In genomic region chr6:113600543-113601139, GRCm38 (mm10) we compare ENCODE assay signal across 13 mouse cellular contexts. TPM values are rescaled to one million over a fixed set of nuclear protein-coding genes. Genes with fewer than 3 reads are reported as not detected.
A peak's percentile ranks its signal among the peaks of the same experiment; 100 is the strongest.
DNase-seq lines count a peak whose midpoint lies in the region; ATAC-seq lines count a peak whose summit lies in the region.
"Had no signal": no experiment of that assay in that cellular context is flagged by ENCODE, and none has a peak within 500 bp of the region (broad histone marks: within the 10 kb centered on the region; RNA-seq: fewer than 3 reads in every experiment).

Gene Fancd2os (minus strand): TSS chr6:113600715.

- ATAC-seq in kidney, embryonic 16.5 days (ENCODE audit: low FRiP score, low TSS enrichment) = peak; percentile 14; the same call in 1 of the 2 replicates
- ATAC-seq in neural tube, embryonic 11.5 days (ENCODE audit: insufficient read depth, low FRiP score, low TSS enrichment) = no peak
- no peak for ATAC-seq in monocyte, adult 5-6 weeks (replicated peaks; ENCODE audit: insufficient number of reproducible peaks, low FRiP score, low TSS enrichment, poor library complexity, severe bottlenecking)
- ATAC-seq: lung, postnatal 0 days had no signal

- no peaks in the 10 kb centered on the region for H3K27me3 ChIP-seq in kidney, embryonic 16.5 days (ENCODE audit: insufficient read depth, low read length)
- no peaks in the 10 kb centered on the region for H3K27me3 ChIP-seq in embryonic facial prominence, embryonic 10.5 days (replicated peaks; ENCODE audit: low read depth, poor library complexity, severe bottlenecking)
- no peaks in the 10 kb centered on the region for H3K27me3 ChIP-seq in neural tube, embryonic 11.5 days (ENCODE audit: control insufficient read depth, insufficient read depth, low read length)

- peak within 1 kb of the TSS; percentile 35 for H3K9ac ChIP-seq in kidney, embryonic 16.5 days (replicated peaks; ENCODE audit: low read length)
- H3K9ac ChIP-seq in neural tube, embryonic 11.5 days (ENCODE audit: low read length) = peak within 1 kb of the TSS; percentile 26; the same call in 1 of the 2 replicates

- WGBS in kidney, embryonic 16.5 days = 41% methylated on average over 23 of the region's 23 CpGs
- 48% methylated on average over 23 of the region's 23 CpGs for WGBS in embryonic facial prominence, embryonic 10.5 days
- WGBS in neural tube, embryonic 11.5 days = 45% methylated on average over 23 of the region's 23 CpGs

- 0 out of 2 replicates have a peak, but pooled peaks cover 3% of the 10 kb centered on the region for H3K36me3 ChIP-seq in kidney, embryonic 16.5 days (ENCODE audit: insufficient read depth, low read length)
- peaks cover 15% of the 10 kb centered on the region for H3K36me3 ChIP-seq in embryonic facial prominence, embryonic 10.5 days (replicated peaks)
- no peaks in the 10 kb centered on the region for H3K36me3 ChIP-seq in neural tube, embryonic 11.5 days (ENCODE audit: control insufficient read depth, insufficient read depth, low read length)

- peaks cover 8% of the 10 kb centered on the region; the same call in 1 of the 2 replicates for H3K4me1 ChIP-seq in kidney, embryonic 16.5 days (ENCODE audit: insufficient read depth, low read length)
- H3K4me1 ChIP-seq in embryonic facial prominence, embryonic 10.5 days = peaks cover 10% of the 10 kb centered on the region
- H3K4me1 ChIP-seq in neural tube, embryonic 11.5 days (ENCODE audit: control insufficient read depth, insufficient read depth, low read length) = peaks cover 4% of the 10 kb centered on the region; the same call in 1 of the 2 replicates

- no peak within 1 kb of the TSS for H3K27ac ChIP-seq in kidney, embryonic 16.5 days (ENCODE audit: low read length)
- 0 out of 2 replicates have a peak within 1 kb of the TSS, but pooled peaks have one; percentile 41 for H3K27ac ChIP-seq in embryonic facial prominence, embryonic 10.5 days (replicated peaks)
- H3K27ac ChIP-seq in neural tube, embryonic 11.5 days (ENCODE audit: low read depth, low read length) = no peak within 1 kb of the TSS

- peak; percentile 33 for DNase-seq in adrenal gland, postnatal 10 days
- DNase-seq in adrenal gland, adult (ENCODE audit: inconsistent age in 2 of 2, low spot score in 1 of 2) = no peak
- no peak for DNase-seq in kidney, adult 18-20 months
- DNase-seq in embryonic facial prominence, embryonic 10.5 days (ENCODE audit: low spot score) = peak; percentile 35
- peak; percentile 18 for DNase-seq in neural tube, embryonic 11.5 days (ENCODE audit: low spot score)
- DNase-seq in cerebellum, adult 9-10 months = no peak
- DNase-seq: cerebellum, adult 18-20 months; heart, adult 11 months; left cerebral cortex, postnatal 4 days had no signal

- H3K4me3 ChIP-seq in kidney, embryonic 16.5 days (ENCODE audit: low read length) = no peak within 1 kb of the TSS
- peak within 1 kb of the TSS; percentile 16 for H3K4me3 ChIP-seq in embryonic facial prominence, embryonic 10.5 days
- no peak within 1 kb of the TSS for H3K4me3 ChIP-seq in neural tube, embryonic 11.5 days (ENCODE audit: low read depth, low read length)

- peak within 1 kb of the TSS; percentile 12; the same call in 1 of the 2 replicates for H3K4me2 ChIP-seq in kidney, embryonic 16.5 days (replicated peaks; ENCODE audit: low read depth, low read length)
- H3K4me2 ChIP-seq in neural tube, embryonic 11.5 days (ENCODE audit: low read depth) = no peak within 1 kb of the TSS

- H3K9me3 ChIP-seq in kidney, embryonic 16.5 days (ENCODE audit: low read length) = no peaks in the 10 kb centered on the region
- no peaks in the 10 kb centered on the region for H3K9me3 ChIP-seq in embryonic facial prominence, embryonic 10.5 days
- no peaks in the 10 kb centered on the region for H3K9me3 ChIP-seq in neural tube, embryonic 11.5 days (ENCODE audit: control insufficient read depth, low read length)

RNA-seq across cellular contexts. Expression of gene Fancd2os, which starts in this region (rescaled TPM):
- total RNA-seq in adrenal gland, postnatal 10 days (2021) = not detected
- 0.68 and 1.1 TPM in 2 replicates for polyA plus RNA-seq in kidney, embryonic 16.5 days (2015; fragmentation: Nextera tagmentation; extraction: Ambion mirVana)
- polyA plus RNA-seq in embryonic facial prominence, embryonic 10.5 days (2016; fragmentation: Nextera tagmentation; extraction: Ambion mirVana) = 0.22 TPM in 1 of 2 replicates, not detected in the other
- not detected in 2 replicates for polyA plus RNA-seq in neural tube, embryonic 11.5 days (2014; fragmentation: Nextera tagmentation; extraction: Ambion mirVana)
- not detected in 3 replicates for total RNA-seq in monocyte, adult 5-6 weeks (2017)
- polyA plus RNA-seq: large intestine, adult 2 months; lung, postnatal 0 days had no signal

Comparison
In these comparisons a context has a peak if more than half of its experiments do, and no peak if none do; other contexts are left out.
1. Peak in DNase-seq in adrenal gland, postnatal 10 days; RNA of the gene not detected or under 1 TPM.
2. Peak in DNase-seq, H3K4me3 ChIP-seq and H3K27ac ChIP-seq in embryonic facial prominence, embryonic 10.5 days; RNA of the gene not detected or under 1 TPM.
3. Peak in DNase-seq and H3K9ac ChIP-seq in neural tube, embryonic 11.5 days; RNA of the gene not detected or under 1 TPM.